Mouse (Mus musculus): ENCODE data around the gene Col6a5.

GRCm38 (mm10) chr9:105827076-105827647 lies 133.3 kb downstream of the Col6a5 start:
- TF ChIP-seq CTCF (IDR thresholded peaks at IDR 0.05; ENCODE audit: borderline replicate concordance, insufficient read depth, low read length) (no peak), POLR2A (IDR thresholded peaks at IDR 0.05; ENCODE audit: low read depth, low read length) (no peak)
